Mouse (Mus musculus) myocyte (in vitro differentiated cells): ENCODE measurements at regions not wholly inside any gene's neighbourhood (a gene's known extent, or its start where the extent isn't known, plus 50 kb on each side); places are given as distances from the start of the nearest gene placed in this dataset.

Source experiments
- H3K27me3 ChIP-seq: one replicate; pipeline ENCODE4 v1.6.1; 2011; ENCODE audit not compliant: control insufficient read depth, insufficient read depth, insufficient read length
- H3K36me3 ChIP-seq: one replicate; pipeline ENCODE4 v1.6.1; 2011; ENCODE audit not compliant: control insufficient read depth, insufficient read depth
- H3K4me2 ChIP-seq: one replicate; pipeline ENCODE4 v1.6.1; 2011; ENCODE audit warnings: low read depth, control low read depth
- H3K4me3 ChIP-seq: one replicate; pipeline ENCODE4 v1.5.1; 2011; ENCODE audit warnings: mild to moderate bottlenecking, control low read depth, moderate library complexity
- H3K79me2 ChIP-seq: one replicate; pipeline ENCODE4 v1.6.1; 2011; ENCODE audit not compliant: control insufficient read depth, insufficient read depth
- H3ac ChIP-seq: one replicate; pipeline ENCODE4 v1.6.1; 2011; ENCODE audit not compliant: control insufficient read depth, insufficient read length
- CEBPB ChIP-seq: IDR thresholded peaks from 2 replicates; pipeline ENCODE4 v1.6.1; 2011; ENCODE audit warnings: mild to moderate bottlenecking, moderate library complexity; ENCODE audit not compliant: poor library complexity, insufficient read depth, severe bottlenecking
- E2F4 ChIP-seq: IDR thresholded peaks from one replicate; pipeline ENCODE4 v1.6.1; 2011; ENCODE audit warnings: mild to moderate bottlenecking, control low read depth, moderate library complexity; ENCODE audit not compliant: insufficient read depth
- MAX ChIP-seq: IDR thresholded peaks from one replicate; pipeline ENCODE4 v1.6.1; 2011; ENCODE audit warnings: low read depth, mild to moderate bottlenecking, control low read depth
- MYOD1 ChIP-seq, 3 experiments: IDR thresholded peaks; one replicate each; pipeline ENCODE4 v1.6.1; 2011; ENCODE audit warnings: control low read depth in 2 of 3, low read depth in 2 of 3, mild to moderate bottlenecking in 2 of 3, moderate library complexity in 1 of 3; ENCODE audit not compliant: insufficient read length in 2 of 3, control insufficient read depth in 1 of 3
- MYOG ChIP-seq, 3 experiments: IDR thresholded peaks; one replicate each; pipeline ENCODE4 v1.6.1; 2011; ENCODE audit warnings: control low read depth in 2 of 3, low read depth in 2 of 3, mild to moderate bottlenecking in 2 of 3; ENCODE audit not compliant: insufficient read length in 2 of 3, control insufficient read depth in 1 of 3, insufficient read depth in 1 of 3
- POLR2A ChIP-seq: IDR thresholded peaks from one replicate; pipeline ENCODE4 v1.6.1; 2011; ENCODE audit warnings: low read depth, mild to moderate bottlenecking, control low read depth, moderate library complexity; ENCODE audit not compliant: insufficient read length
- POLR2AphosphoS2 ChIP-seq: IDR thresholded peaks from one replicate; pipeline ENCODE4 v1.6.1; 2011; ENCODE audit warnings: low read depth, control low read depth; ENCODE audit not compliant: insufficient read length
- REST ChIP-seq: IDR thresholded peaks from one replicate; pipeline ENCODE4 v1.6.1; 2011; ENCODE audit warnings: mild to moderate bottlenecking, control low read depth, moderate library complexity; ENCODE audit not compliant: insufficient read depth, insufficient read length
- SRF ChIP-seq: IDR thresholded peaks from one replicate; pipeline ENCODE4 v1.6.1; 2011; ENCODE audit warnings: low read depth; ENCODE audit not compliant: control insufficient read depth, insufficient read length
- TCF12 ChIP-seq: IDR thresholded peaks from one replicate; pipeline ENCODE4 v1.6.1; 2011; ENCODE audit warnings: mild to moderate bottlenecking, control low read depth; ENCODE audit not compliant: poor library complexity, insufficient read depth, severe bottlenecking
- TCF3 ChIP-seq: IDR thresholded peaks from one replicate; pipeline ENCODE4 v1.6.1; 2011; ENCODE audit warnings: low read depth, control low read depth; ENCODE audit not compliant: insufficient read length
- USF1 ChIP-seq: IDR thresholded peaks from one replicate; pipeline ENCODE4 v1.6.1; 2011; ENCODE audit warnings: low read depth, mild to moderate bottlenecking, control low read depth, moderate library complexity

DNA sequence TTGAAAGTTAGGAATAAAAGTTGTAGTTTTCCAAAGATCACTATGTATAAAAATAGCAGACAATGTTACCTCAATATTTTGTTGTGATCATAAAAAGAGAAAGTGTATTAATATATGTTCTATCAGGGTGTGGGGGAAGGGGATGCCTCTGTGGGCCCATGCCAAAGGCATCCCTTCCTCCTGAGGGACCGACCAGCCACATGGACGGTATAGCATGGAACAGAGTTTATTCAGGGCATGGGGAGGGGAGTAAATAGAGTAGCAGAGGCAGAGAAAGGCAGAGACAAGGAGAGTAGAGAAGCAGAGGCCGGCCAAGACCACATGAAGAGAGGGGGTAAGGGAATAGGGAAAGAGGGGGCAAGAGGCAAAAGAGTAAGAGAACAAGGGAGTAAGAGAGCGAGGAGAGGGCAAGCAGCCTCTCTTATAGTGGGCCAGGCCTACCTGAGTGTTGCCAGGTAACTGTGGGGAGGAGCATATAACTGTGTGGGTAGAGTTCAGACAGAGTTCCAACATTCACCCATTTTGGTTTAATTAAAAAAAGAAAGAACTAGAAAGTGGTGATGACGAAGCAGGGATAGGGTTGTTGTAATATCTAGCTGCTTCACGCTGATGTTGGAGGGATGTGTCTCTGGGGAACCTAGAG lies 131.7 kb upstream of the Klf6 start:
- no peak overlapping the region for H3ac ChIP-seq
- no peaks in the 10 kb centered on the region for H3K27me3 ChIP-seq
- no peak for TF ChIP-seq MYOG (IDR thresholded peaks at IDR 0.05; ENCODE audit: control insufficient read depth in 1 of 3, insufficient read depth in 1 of 3, insufficient read length in 2 of 3, low read depth in 2 of 3)
- no peak for TF ChIP-seq TCF12
- TF ChIP-seq POLR2A = no peak
- TF ChIP-seq MAX = no peak
- no peak for TF ChIP-seq MYOD1 (IDR thresholded peaks at IDR 0.05; ENCODE audit: control insufficient read depth in 1 of 3, insufficient read length in 2 of 3, low read depth in 2 of 3)
- TF ChIP-seq REST = no peak
- no peak for TF ChIP-seq E2F4
- no peak for TF ChIP-seq USF1
- TF ChIP-seq CEBPB = no peak
- no peak for TF ChIP-seq POLR2AphosphoS2
- no peak for TF ChIP-seq SRF

GRCm38 (mm10) chr13:5732206-5732605 lies 129.1 kb upstream of the Klf6 start:
- no peaks in the 10 kb centered on the region for H3K79me2 ChIP-seq
- no peak overlapping the region for H3K4me2 ChIP-seq
- no peaks in the 10 kb centered on the region for H3K36me3 ChIP-seq
- no peak overlapping the region for H3ac ChIP-seq
- H3K4me3 ChIP-seq = no peak overlapping the region
- H3K27me3 ChIP-seq = no peaks in the 10 kb centered on the region
- TF ChIP-seq TCF3 (no peak), POLR2AphosphoS2 (no peak), SRF (no peak), TCF12 (no peak), CEBPB (no peak), POLR2A (no peak), REST (no peak), E2F4 (no peak), MYOD1 (IDR thresholded peaks at IDR 0.05; ENCODE audit: control insufficient read depth in 1 of 3, insufficient read length in 2 of 3, low read depth in 2 of 3) (no peak), MYOG (IDR thresholded peaks at IDR 0.05; ENCODE audit: control insufficient read depth in 1 of 3, insufficient read depth in 1 of 3, insufficient read length in 2 of 3, low read depth in 2 of 3) (no peak), USF1 (no peak), MAX (no peak)

More for the DNA sequence above, 131.7 kb upstream of the Klf6 start:
- H3K36me3 ChIP-seq = no peaks in the 10 kb centered on the region
- H3K79me2 ChIP-seq = no peaks in the 10 kb centered on the region
- H3K4me2 ChIP-seq = no peak overlapping the region
- no peak overlapping the region for H3K4me3 ChIP-seq

- Histone ChIP-seq H3K4me2 (no peak overlapping the region), H3K79me2 (no peaks in the 10 kb centered on the region), H3ac (no peak overlapping the region), H3K36me3 (no peaks in the 10 kb centered on the region), H3K27me3 (no peaks in the 10 kb centered on the region), H3K4me3 (no peak overlapping the region)
- TF ChIP-seq POLR2AphosphoS2 (no peak), REST (no peak), TCF3 (no peak), TCF12 (no peak), POLR2A (no peak), MAX (no peak), MYOD1 (IDR thresholded peaks at IDR 0.05; ENCODE audit: control insufficient read depth in 1 of 3, insufficient read length in 2 of 3, low read depth in 2 of 3) (no peak), E2F4 (no peak), CEBPB (no peak)
Measured at GRCm38 (mm10) chr13:5735027-5735624, 126.2 kb upstream of the Klf6 start.

DNA sequence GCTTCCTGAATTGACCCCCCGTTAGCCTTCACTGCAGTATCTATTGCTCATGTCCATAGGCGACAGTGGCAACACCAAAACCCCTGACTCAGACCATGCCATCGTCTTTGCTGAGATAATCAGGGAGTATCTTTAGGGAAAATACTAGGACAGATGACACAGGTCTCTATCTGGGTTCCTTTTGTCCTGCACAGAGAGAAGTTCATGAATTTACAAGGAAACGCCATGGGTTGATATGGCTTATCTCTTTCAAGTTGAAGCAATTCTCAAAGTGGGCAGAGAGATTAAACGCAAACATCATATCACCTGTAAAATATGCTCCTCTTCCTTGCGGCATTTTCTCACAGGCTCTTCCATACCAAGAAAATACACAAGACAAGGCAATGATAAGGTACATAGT lies 124.8 kb upstream of the Klf6 start:
- Histone ChIP-seq H3K4me3 (no peak overlapping the region), H3K4me2 (no peak overlapping the region), H3ac (no peak overlapping the region), H3K27me3 (no peaks in the 10 kb centered on the region), H3K79me2 (no peaks in the 10 kb centered on the region), H3K36me3 (no peaks in the 10 kb centered on the region)
- no peak for TF ChIP-seq USF1
- TF ChIP-seq POLR2AphosphoS2 = no peak
- TF ChIP-seq SRF = no peak
- no peak for TF ChIP-seq REST
- no peak for TF ChIP-seq POLR2A
